Comparison of ENCODE assay signal across 22 mouse cellular contexts in the genomic region with DNA sequence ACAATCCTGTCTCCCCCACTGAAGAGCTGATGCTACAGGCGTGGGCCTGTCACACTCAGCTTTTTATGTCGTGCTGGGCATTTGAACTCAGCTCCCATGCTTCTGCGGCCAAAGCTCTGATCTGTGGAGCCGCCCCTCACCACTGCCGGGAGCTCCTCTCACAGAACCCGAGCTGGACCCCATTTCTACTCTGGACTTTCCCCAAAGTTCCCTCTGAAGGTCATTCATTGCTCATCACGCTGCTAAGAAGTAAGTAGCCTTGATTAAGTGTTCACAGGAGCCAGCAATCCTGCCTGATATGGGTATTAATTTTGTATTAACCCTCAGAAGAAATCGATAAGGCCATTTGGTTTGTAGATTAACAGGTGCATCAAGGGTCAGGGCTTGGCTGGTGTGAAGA. TPM values are rescaled to one million over a fixed set of nuclear protein-coding genes. Genes with fewer than 3 reads are reported as not detected.
A peak's percentile ranks its signal among the peaks of the same experiment; 100 is the strongest.
DNase-seq lines count a peak whose midpoint lies in the region; TF ChIP-seq lines count a peak whose summit lies in the region.
"Had no signal": no experiment of that assay in that cellular context is flagged by ENCODE, and none has a peak within 500 bp of the region (broad histone marks: within the 10 kb centered on the region; RNA-seq: fewer than 3 reads in every experiment).

No protein-coding gene starts in this region.

- no peaks in the 10 kb centered on the region for H3K36me3 ChIP-seq in myocyte (ENCODE audit: control insufficient read depth, insufficient read depth)
- H3K36me3 ChIP-seq: embryonic facial prominence, embryonic 12.5 days; embryonic facial prominence, embryonic 15.5 days; G1E; hindbrain, embryonic 15.5 days had no signal

- DNase-seq in adrenal gland, adult (ENCODE audit: inconsistent age in 2 of 2, low spot score in 1 of 2), result peak; percentile 59 to 82
- no peak for DNase-seq in adrenal gland, postnatal 4 days (ENCODE audit: low spot score in 2 of 2)
- DNase-seq in adrenal gland, postnatal 36 days, result peak; percentile 36
- no peak for DNase-seq in adrenal gland, postnatal 10 days
- no peak for DNase-seq in gastrocnemius, adult 2 months
- DNase-seq: B cell, adult 2 months; cerebellum, adult 18-20 months; cerebellum, adult 9-10 months; cerebellum, postnatal 14 days; forebrain, postnatal 0 days; gastrocnemius, postnatal 14 days; heart, adult 11 months; kidney, adult 8-10 months had no signal

- H3K4me2 ChIP-seq in myocyte (ENCODE audit: low read depth), result peak overlapping the region; percentile 49
- H3K4me2 ChIP-seq: embryonic facial prominence, embryonic 12.5 days; embryonic facial prominence, embryonic 15.5 days; heart, embryonic 11.5 days; hindbrain, embryonic 12.5 days; hindbrain, embryonic 15.5 days had no signal

- H3K79me2 ChIP-seq in myocyte (ENCODE audit: control insufficient read depth, insufficient read depth), result no peaks in the 10 kb centered on the region

- H3K4me3 ChIP-seq in myocyte, result no peak overlapping the region
- no peak overlapping the region for H3K4me3 ChIP-seq in gastrocnemius, adult 2 months
- H3K4me3 ChIP-seq: embryonic facial prominence, embryonic 12.5 days; embryonic facial prominence, embryonic 15.5 days; hindbrain, embryonic 12.5 days; hindbrain, embryonic 15.5 days had no signal

- TF ChIP-seq CTCF in gastrocnemius, adult 2 months (IDR thresholded peaks at IDR 0.05), result no peak

- H3K27ac ChIP-seq in gastrocnemius, adult 2 months, result no peak overlapping the region
- H3K27ac ChIP-seq: embryonic facial prominence, embryonic 12.5 days; embryonic facial prominence, embryonic 15.5 days; hindbrain, embryonic 12.5 days; hindbrain, embryonic 15.5 days had no signal

- H3ac ChIP-seq in myocyte (ENCODE audit: control insufficient read depth, insufficient read length), result no peak overlapping the region

- H3K27me3 ChIP-seq in myocyte (ENCODE audit: control insufficient read depth, insufficient read depth, insufficient read length), result no peaks in the 10 kb centered on the region
- H3K27me3 ChIP-seq: embryonic facial prominence, embryonic 15.5 days; hindbrain, embryonic 12.5 days; hindbrain, embryonic 15.5 days; Patski had no signal

- no peak for TF ChIP-seq POLR2A in myocyte (IDR thresholded peaks at IDR 0.05; ENCODE audit: insufficient read length, low read depth)

- intact Hi-C loops in gastrocnemius, adult 2 months (cut with DNase I), result no loop called here

TF ChIP-seq in myocyte, 11 proteins besides CTCF, POLR2A, EP300 and RAD21:
- TF ChIP-seq TCF12 (IDR thresholded peaks at IDR 0.05; ENCODE audit: insufficient read depth, poor library complexity, severe bottlenecking) (no peak), POLR2AphosphoS2 (IDR thresholded peaks at IDR 0.05; ENCODE audit: insufficient read length, low read depth) (peak; percentile 17)

RNA-seq across cellular contexts. Expression of a gene that starts 4.8 kb away (rescaled TPM):
- total RNA-seq in adrenal gland, postnatal 4 days (2021), result 1 to 10 TPM; 1.7 to 2.0 TPM
- total RNA-seq in adrenal gland, postnatal 36 days (2021), result under 1 TPM; 0.23 to 0.36 TPM
- total RNA-seq in adrenal gland, postnatal 10 days (2021), result under 1 TPM; 0.55 to 0.57 TPM
- 1.00 TPM for polyA plus RNA-seq in myocyte (2012; fragmentation: generic; extraction: Trizol)
- total RNA-seq in gastrocnemius, adult 2 months (2021), result under 1 TPM; 0.08 to 0.14 TPM
- total RNA-seq: G1E; hematopoietic stem cell, adult 5-6 weeks had no signal
- polyA plus RNA-seq: G1E had no signal

RNA-seq across cellular contexts. Expression of a gene that starts 42.8 kb away (rescaled TPM):
- total RNA-seq in adrenal gland, postnatal 4 days (2021), result 1 to 10 TPM in 1 of 2 experiments, under 1 TPM in 1; 0.99 to 1.6 TPM
- total RNA-seq in adrenal gland, postnatal 36 days (2021), result under 1 TPM; 0.63 TPM
- total RNA-seq in adrenal gland, postnatal 10 days (2021), result 1 to 10 TPM in 1 of 2 experiments, under 1 TPM in 1; 0.67 to 1.1 TPM
- 5.4 TPM for polyA plus RNA-seq in myocyte (2012; fragmentation: generic; extraction: Trizol)
- under 1 TPM; 0.54 to 0.56 TPM for total RNA-seq in gastrocnemius, adult 2 months (2021)
- total RNA-seq: G1E had no signal
- polyA plus RNA-seq: G1E had no signal

RNA-seq across cellular contexts. Expression of a gene that starts 47.2 kb away (rescaled TPM):
- 100 to 1,000 TPM; 108 to 113 TPM for total RNA-seq in adrenal gland, postnatal 4 days (2021)
- total RNA-seq in adrenal gland, postnatal 36 days (2021), result 100 to 1,000 TPM in 1 of 2 experiments, 10 to 100 TPM in 1; 64.3 to 124 TPM
- 10 to 100 TPM; 61.1 to 63.0 TPM for total RNA-seq in adrenal gland, postnatal 10 days (2021)
- 40.6 TPM for polyA plus RNA-seq in myocyte (2012; fragmentation: generic; extraction: Trizol)
- total RNA-seq in gastrocnemius, adult 2 months (2021), result 10 to 100 TPM; 15.7 to 17.4 TPM

RNA-seq across cellular contexts. Expression of a gene that starts 54.1 kb away (rescaled TPM):
- total RNA-seq in adrenal gland, postnatal 4 days (2021), result 1,000 to 10,000 TPM; 1,445 to 1,502 TPM
- total RNA-seq in adrenal gland, postnatal 36 days (2021), result 1,000 to 10,000 TPM; 1,120 to 1,187 TPM
- 1,000 to 10,000 TPM; 1,144 to 1,253 TPM for total RNA-seq in adrenal gland, postnatal 10 days (2021)
- polyA plus RNA-seq in myocyte (2012; fragmentation: generic; extraction: Trizol), result 3,783 TPM
- 100 to 1,000 TPM; 544 to 670 TPM for total RNA-seq in gastrocnemius, adult 2 months (2021)

Comparison
In these comparisons a context has a peak if more than half of its experiments do, and no peak if none do; other contexts are left out.
1. DNase-seq: peak in adrenal gland, adult (2 of 2) and adrenal gland, postnatal 36 days (2 of 2); none in adrenal gland, postnatal 4 days (0 of 2), adrenal gland, postnatal 10 days (single experiment) and gastrocnemius, adult 2 months (single experiment).